Mouse (Mus musculus) small intestine, adult 2 months (tissue): ENCODE measurements around the gene Stk38l.

Source experiments
- CTCF ChIP-seq: fragments of 200-500 bp; IDR thresholded peaks from 2 replicates; pipeline ENCODE4 v1.5.1; 2012; ENCODE audit warnings: low read depth, mild to moderate bottlenecking, control low read depth, inconsistent platforms, low read length, moderate library complexity, mixed read lengths; ENCODE audit not compliant: insufficient replicate concordance, insufficient read length; ENCODE audit errors: extremely low read depth
- POLR2A ChIP-seq: fragments of 200-500 bp; IDR thresholded peaks from 2 replicates; pipeline ENCODE4 v1.6.1; 2012; ENCODE audit warnings: low read depth, mild to moderate bottlenecking, control low read depth, inconsistent platforms, low read length, moderate library complexity

GRCm38 (mm10) chr6:146809991-146810390 is 85.2 kb downstream of the Stk38l start:
- no peak for TF ChIP-seq CTCF
- no peak for TF ChIP-seq POLR2A
